Mouse (Mus musculus): Measurements from ENCODE around the gene C330007P06Rik. TPM values are rescaled to one million over a fixed set of nuclear protein-coding genes. Genes with fewer than 3 reads are reported as not detected.

The C330007P06Rik gene
- polyA plus RNA-seq, 1 experiment from 2014 or later, result 17.8 TPM

DNA sequence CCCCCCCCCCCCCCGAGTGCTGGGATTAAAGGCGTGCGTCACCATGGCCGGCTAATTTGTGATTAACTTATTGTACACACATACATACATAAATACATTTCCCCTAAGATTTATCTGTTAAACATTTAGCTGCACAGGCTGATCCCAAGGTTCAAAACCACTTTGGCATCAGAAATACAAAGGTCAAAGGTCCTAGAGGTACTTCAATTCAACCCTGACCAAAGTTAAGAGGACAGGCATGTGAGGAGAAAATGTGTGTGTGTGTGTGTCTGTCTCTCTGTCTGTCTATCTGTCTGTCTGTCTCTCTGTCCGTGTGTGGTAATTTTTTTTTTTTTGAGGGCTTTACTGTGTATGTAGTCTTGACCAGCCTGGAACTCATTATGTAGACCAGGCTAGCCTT, 47.0 kb downstream of the C330007P06Rik start:
- Histone ChIP-seq H3K27ac (ENCODE audit: low read depth, low read length) (peak overlapping the region; percentile 68; the same call in 1 of the 2 replicates), H3K4me1 (replicated peaks; ENCODE audit: control insufficient read depth, insufficient read depth, low read length) (no peaks in the 10 kb centered on the region), H3K27me3 (replicated peaks; ENCODE audit: control insufficient read depth, insufficient read depth, low read length) (no peaks in the 10 kb centered on the region), H3K4me3 (ENCODE audit: low read depth, low read length) (no peak overlapping the region), H3K4me2 (replicated peaks; ENCODE audit: low read depth) (no peak overlapping the region), H3K36me3 (ENCODE audit: control insufficient read depth, insufficient read depth) (no peaks in the 10 kb centered on the region), H3K9me3 (ENCODE audit: control insufficient read depth) (no peaks in the 10 kb centered on the region), H3K9ac (ENCODE audit: low read depth, low read length) (no peak overlapping the region)
- 81% methylated on average over 4 of the region's 5 CpGs for WGBS
- no peak for ATAC-seq
- TF ChIP-seq CTCF (IDR thresholded peaks at IDR 0.05; ENCODE audit: low read depth), result no peak

DNA sequence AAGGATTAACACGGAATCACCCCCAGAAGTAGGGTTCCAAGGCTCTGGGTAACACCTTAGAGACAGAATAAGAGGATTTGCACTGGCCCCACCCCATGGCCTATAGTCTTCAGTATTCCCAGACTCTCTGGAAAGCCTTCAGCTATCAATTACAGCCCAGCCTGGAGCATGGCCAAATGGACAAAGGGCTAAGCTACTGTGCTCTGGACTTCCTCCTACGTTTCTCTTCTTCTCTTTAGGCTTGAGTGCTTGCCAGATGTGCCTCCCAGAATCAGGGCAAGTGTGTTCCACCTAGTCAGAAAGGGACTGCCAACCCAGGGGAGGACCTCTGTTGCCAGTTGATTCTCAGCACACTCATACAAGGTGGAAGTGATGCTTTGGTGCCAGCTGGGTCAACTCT, 48.9 kb downstream of the C330007P06Rik start:
- H3K4me3 ChIP-seq (ENCODE audit: low read depth, low read length), result no peak overlapping the region
- H3K27ac ChIP-seq (ENCODE audit: low read depth, low read length), result peak overlapping the region; percentile 77
- no peak overlapping the region for H3K4me2 ChIP-seq (replicated peaks; ENCODE audit: low read depth)
- TF ChIP-seq CTCF (IDR thresholded peaks at IDR 0.05; ENCODE audit: low read depth), result no peak
- peak; percentile 21; the same call in 1 of the 2 replicates for ATAC-seq
- no peaks in the 10 kb centered on the region for H3K9me3 ChIP-seq (ENCODE audit: control insufficient read depth)
- no peaks in the 10 kb centered on the region for H3K4me1 ChIP-seq (replicated peaks; ENCODE audit: control insufficient read depth, insufficient read depth, low read length)
- no peaks in the 10 kb centered on the region for H3K27me3 ChIP-seq (replicated peaks; ENCODE audit: control insufficient read depth, insufficient read depth, low read length)
- H3K9ac ChIP-seq (ENCODE audit: low read depth, low read length), result no peak overlapping the region
- no peaks in the 10 kb centered on the region for H3K36me3 ChIP-seq (ENCODE audit: control insufficient read depth, insufficient read depth)
- WGBS, result 38% methylated on average over 2 of the region's 2 CpGs

GRCm38 (mm10) chrX:36823932-36824711, 49.8 kb downstream of the C330007P06Rik start:
- H3K4me2 ChIP-seq (replicated peaks; ENCODE audit: low read depth), result no peak overlapping the region
- TF ChIP-seq CTCF (IDR thresholded peaks at IDR 0.05; ENCODE audit: low read depth), result no peak
- WGBS, result 57% methylated on average over 10 of the region's 10 CpGs

DNA sequence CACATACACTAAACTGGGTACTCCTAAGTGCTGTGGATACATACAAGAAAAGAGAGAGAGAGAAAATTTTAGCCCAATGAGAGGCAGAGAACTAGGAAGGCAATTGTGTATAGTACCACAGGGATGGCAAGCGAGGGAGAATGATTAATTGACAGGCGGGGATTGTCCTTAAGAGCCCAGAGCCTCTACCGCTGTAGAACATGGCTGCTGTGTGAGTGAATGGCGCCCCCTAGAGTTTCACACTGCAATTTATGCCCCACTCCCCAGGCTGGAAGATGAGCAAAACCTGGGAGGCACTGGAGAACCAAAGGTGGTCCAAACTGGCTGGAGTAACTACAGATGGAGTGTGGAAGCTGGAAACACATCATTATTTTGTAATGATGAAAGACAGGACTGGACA, 53.7 kb downstream of the C330007P06Rik start:
- 21% methylated on average over 4 of the region's 4 CpGs for WGBS
- H3K4me1 ChIP-seq (replicated peaks; ENCODE audit: control insufficient read depth, insufficient read depth, low read length), result no peaks in the 10 kb centered on the region
- H3K9me3 ChIP-seq (ENCODE audit: control insufficient read depth), result no peaks in the 10 kb centered on the region
- H3K4me2 ChIP-seq (replicated peaks; ENCODE audit: low read depth), result no peak overlapping the region
- H3K9ac ChIP-seq (ENCODE audit: low read depth, low read length), result no peak overlapping the region
- no peaks in the 10 kb centered on the region for H3K36me3 ChIP-seq (ENCODE audit: control insufficient read depth, insufficient read depth)
- ATAC-seq, result peak; percentile 46
- peak overlapping the region; percentile 41; the same call in 1 of the 2 replicates for H3K27ac ChIP-seq (ENCODE audit: low read depth, low read length)
- TF ChIP-seq CTCF (IDR thresholded peaks at IDR 0.05; ENCODE audit: low read depth), result peak; percentile 84
- H3K4me3 ChIP-seq (ENCODE audit: low read depth, low read length), result no peak overlapping the region
- H3K27me3 ChIP-seq (replicated peaks; ENCODE audit: control insufficient read depth, insufficient read depth, low read length), result no peaks in the 10 kb centered on the region

More at GRCm38 (mm10) chrX:36823932-36824711, 49.8 kb downstream of the C330007P06Rik start:
- Histone ChIP-seq H3K27ac (ENCODE audit: low read depth, low read length) (peak overlapping the region; percentile 77), H3K4me1 (replicated peaks; ENCODE audit: control insufficient read depth, insufficient read depth, low read length) (no peaks in the 10 kb centered on the region), H3K36me3 (ENCODE audit: control insufficient read depth, insufficient read depth) (no peaks in the 10 kb centered on the region), H3K4me3 (ENCODE audit: low read depth, low read length) (no peak overlapping the region), H3K27me3 (replicated peaks; ENCODE audit: control insufficient read depth, insufficient read depth, low read length) (no peaks in the 10 kb centered on the region), H3K9ac (ENCODE audit: low read depth, low read length) (no peak overlapping the region), H3K9me3 (ENCODE audit: control insufficient read depth) (no peaks in the 10 kb centered on the region)
- ATAC-seq, result peak; percentile 81

DNA sequence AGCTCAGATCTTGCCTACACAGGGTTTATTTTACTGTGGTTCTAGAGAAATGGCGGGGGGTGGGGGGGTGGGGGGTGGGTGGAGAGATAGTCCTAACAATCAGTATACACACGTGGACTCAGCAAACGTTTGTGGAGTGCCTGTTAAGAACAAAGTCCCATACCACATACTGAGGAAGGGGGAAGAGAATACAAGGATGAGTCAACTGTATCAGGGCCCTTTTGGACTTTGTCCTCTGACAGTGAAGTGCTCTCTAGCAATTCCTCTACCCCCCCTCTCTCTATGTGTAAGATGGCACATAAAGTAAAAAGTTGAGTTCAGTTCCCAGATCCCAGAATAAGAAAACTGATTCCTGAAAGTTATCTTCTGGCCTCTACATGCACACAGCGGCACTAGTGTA, 54.3 kb downstream of the C330007P06Rik start:
- H3K9me3 ChIP-seq (ENCODE audit: control insufficient read depth), result no peaks in the 10 kb centered on the region
- no peak for TF ChIP-seq CTCF (IDR thresholded peaks at IDR 0.05; ENCODE audit: low read depth)
- no peak overlapping the region for H3K4me3 ChIP-seq (ENCODE audit: low read depth, low read length)
- no peaks in the 10 kb centered on the region for H3K36me3 ChIP-seq (ENCODE audit: control insufficient read depth, insufficient read depth)
- WGBS, result 42% methylated on average over 4 of the region's 4 CpGs
- H3K4me2 ChIP-seq (replicated peaks; ENCODE audit: low read depth), result no peak overlapping the region
- ATAC-seq, result peak; percentile 57
- H3K4me1 ChIP-seq (replicated peaks; ENCODE audit: control insufficient read depth, insufficient read depth, low read length), result no peaks in the 10 kb centered on the region
- no peaks in the 10 kb centered on the region for H3K27me3 ChIP-seq (replicated peaks; ENCODE audit: control insufficient read depth, insufficient read depth, low read length)
- H3K27ac ChIP-seq (ENCODE audit: low read depth, low read length), result peak overlapping the region; percentile 73; the same call in 1 of the 2 replicates
- H3K9ac ChIP-seq (ENCODE audit: low read depth, low read length), result no peak overlapping the region

DNA sequence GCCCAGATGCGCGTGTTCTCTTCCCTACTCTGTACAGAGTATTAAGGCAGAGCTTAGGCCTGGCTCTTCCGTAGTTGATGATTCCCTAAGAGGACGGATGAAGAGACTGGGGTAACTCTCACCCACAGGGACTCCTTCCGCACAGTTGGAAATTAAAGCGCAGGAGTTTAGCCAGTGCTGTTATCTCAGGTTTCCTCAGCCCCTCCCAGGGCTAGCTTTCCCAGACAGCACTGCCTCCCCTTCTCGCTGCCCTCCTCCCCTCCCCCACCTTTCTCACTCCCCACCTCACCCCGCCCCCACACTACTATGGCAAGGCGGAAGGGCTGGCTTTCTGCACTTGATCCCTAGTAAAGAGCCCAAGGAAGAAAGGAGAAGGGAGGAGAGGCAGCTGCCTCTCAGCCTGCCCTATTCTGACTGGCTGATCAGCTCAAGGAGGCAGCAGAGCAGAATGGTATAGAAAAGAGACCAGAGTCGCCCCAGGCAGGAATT, 56.9 kb downstream of the C330007P06Rik start:
- Histone ChIP-seq H3K9me3 (ENCODE audit: control insufficient read depth) (no peaks in the 10 kb centered on the region), H3K36me3 (ENCODE audit: control insufficient read depth, insufficient read depth) (no peaks in the 10 kb centered on the region), H3K9ac (ENCODE audit: low read depth, low read length) (no peak overlapping the region), H3K27ac (ENCODE audit: low read depth, low read length) (peak overlapping the region; percentile 37), H3K4me1 (replicated peaks; ENCODE audit: control insufficient read depth, insufficient read depth, low read length) (no peaks in the 10 kb centered on the region), H3K4me2 (replicated peaks; ENCODE audit: low read depth) (peak overlapping the region; percentile 43; the same call in 1 of the 2 replicates), H3K4me3 (ENCODE audit: low read depth, low read length) (no peak overlapping the region), H3K27me3 (replicated peaks; ENCODE audit: control insufficient read depth, insufficient read depth, low read length) (no peaks in the 10 kb centered on the region)
- TF ChIP-seq CTCF (IDR thresholded peaks at IDR 0.05; ENCODE audit: low read depth), result no peak
- WGBS, result 12% methylated on average over 10 of the region's 10 CpGs
- ATAC-seq, result no peak
